ENCODE assay signal across 28 mouse cellular contexts in genomic region chr14:51943336-51943735, GRCm38 (mm10). TPM values are rescaled to one million over a fixed set of nuclear protein-coding genes. Genes with fewer than 3 reads are reported as not detected.
"Had no signal": no experiment of that assay in that cellular context is flagged by ENCODE, and none has a peak within 500 bp of the region (broad histone marks: within the 10 kb centered on the region; RNA-seq: fewer than 3 reads in every experiment).

No protein-coding gene starts in this region.

- H3K9me3 ChIP-seq: midbrain, embryonic 10.5 days; midbrain, embryonic 12.5 days; neural tube, embryonic 13.5 days; neural tube, embryonic 15.5 days had no signal

- H3K27me3 ChIP-seq: midbrain, embryonic 12.5 days; neural tube, embryonic 13.5 days; neural tube, embryonic 15.5 days had no signal

- H3K4me2 ChIP-seq: lung, embryonic 14.5 days; midbrain, embryonic 12.5 days; neural tube, embryonic 13.5 days; neural tube, embryonic 15.5 days had no signal

- H3K36me3 ChIP-seq: midbrain, embryonic 10.5 days; midbrain, embryonic 12.5 days; neural tube, embryonic 13.5 days; neural tube, embryonic 15.5 days had no signal

- H3K4me3 ChIP-seq: midbrain, embryonic 10.5 days; midbrain, embryonic 12.5 days; neural tube, embryonic 13.5 days; neural tube, embryonic 15.5 days had no signal

- DNase-seq: lung, adult 18-20 months; lung, embryonic 14.5 days; lung, postnatal 10 days; lung, postnatal 4 days; midbrain, embryonic 14.5 days; retina, postnatal 1 day; right cerebral cortex, adult 18-20 months; right cerebral cortex, postnatal 25 days; right cerebral cortex, postnatal 4 days; spleen, adult 18-20 months; thymus, adult 18-20 months; thymus, postnatal 25 days; thymus, postnatal 4 days had no signal

- H3K27ac ChIP-seq: liver, embryonic 14.5 days; midbrain, embryonic 10.5 days; midbrain, embryonic 12.5 days; neural tube, embryonic 13.5 days; neural tube, embryonic 15.5 days had no signal

- H3K9ac ChIP-seq: liver, embryonic 14.5 days; lung, embryonic 14.5 days; midbrain, embryonic 12.5 days; neural tube, embryonic 13.5 days; neural tube, embryonic 15.5 days had no signal

- ATAC-seq: midbrain, embryonic 16.5 days had no signal

- H3K4me1 ChIP-seq: midbrain, embryonic 12.5 days; neural tube, embryonic 15.5 days had no signal

RNA-seq across cellular contexts. Expression of gene Rnase13, which starts 20.8 kb away (rescaled TPM):
- total RNA-seq: megakaryocyte, adult 5-6 weeks; megakaryocyte-erythroid progenitor cell, adult 5-6 weeks; monocyte, adult 5-6 weeks had no signal
- polyA plus RNA-seq: liver, embryonic 14.5 days; liver, embryonic 16.5 days; lung, embryonic 14.5 days; lung, embryonic 16.5 days; midbrain, embryonic 10.5 days; midbrain, embryonic 12.5 days; midbrain, embryonic 14.5 days; midbrain, embryonic 16.5 days; neural tube, embryonic 11.5 days; neural tube, embryonic 13.5 days; neural tube, embryonic 15.5 days; small intestine, adult 2 months; stomach, embryonic 14.5 days; stomach, embryonic 16.5 days had no signal

RNA-seq across cellular contexts. Expression of gene Tppp2, which starts 25.1 kb away (rescaled TPM):
- total RNA-seq: megakaryocyte, adult 5-6 weeks; megakaryocyte-erythroid progenitor cell, adult 5-6 weeks; monocyte, adult 5-6 weeks had no signal
- polyA plus RNA-seq: liver, embryonic 14.5 days; liver, embryonic 16.5 days; lung, embryonic 14.5 days; lung, embryonic 16.5 days; midbrain, embryonic 10.5 days; midbrain, embryonic 12.5 days; midbrain, embryonic 14.5 days; midbrain, embryonic 16.5 days; neural tube, embryonic 11.5 days; neural tube, embryonic 13.5 days; neural tube, embryonic 15.5 days; small intestine, adult 2 months; stomach, embryonic 14.5 days; stomach, embryonic 16.5 days had no signal

RNA-seq across cellular contexts. Expression of gene Slc39a2, which starts 50.6 kb away (rescaled TPM):
- total RNA-seq: monocyte, adult 5-6 weeks had no signal
